Mouse (Mus musculus): ENCODE measurements around the gene Tanc2. TPM values are rescaled to one million over a fixed set of nuclear protein-coding genes. Genes with fewer than 3 reads are reported as not detected.

Tanc2 gene
- total and polyA plus RNA-seq, 3 experiments: 0.04 to 0.18 TPM; not detected in 1

GRCm38 (mm10) chr11:105823759-105824158, 234.0 kb downstream of the Tanc2 start:
- Histone ChIP-seq H3K9me3 (replicated peaks; ENCODE audit: insufficient read depth, low read length) (no peaks in the 10 kb centered on the region), H3K9ac (ENCODE audit: control insufficient read depth, low read depth, low read length, poor library complexity, severe bottlenecking) (no peak overlapping the region), H3K27me3 (ENCODE audit: control insufficient read depth in 1 of 2, insufficient read depth in 2 of 2, low read length in 2 of 2) (peaks cover 15 to 50% of the 10 kb centered on the region in 2 experiments), H3K36me3 (ENCODE audit: control insufficient read depth in 1 of 2, insufficient read depth in 2 of 2, low read length in 2 of 2) (no peaks in the 10 kb centered on the region), H3K4me1 (ENCODE audit: control insufficient read depth in 1 of 2, insufficient read depth in 2 of 2, low read length in 2 of 2) (no peaks in the 10 kb centered on the region), H3K27ac (ENCODE audit: control insufficient read depth, low read depth, low read length) (no peak overlapping the region), H3K79me2 (ENCODE audit: control insufficient read depth, insufficient read depth, low read length, poor library complexity) (no peaks in the 10 kb centered on the region), H3K4me3 (ENCODE audit: control insufficient read depth in 1 of 2, insufficient read depth in 1 of 2, low read depth in 2 of 2, low read length in 2 of 2) (no peak overlapping the region)
- TF ChIP-seq CHD1 (IDR thresholded peaks at IDR 0.05; ENCODE audit: low read depth, low read length): no peak
- TF ChIP-seq SMC3 (IDR thresholded peaks at IDR 0.05; ENCODE audit: low read depth, low read length): no peak
- TF ChIP-seq MAX (IDR thresholded peaks at IDR 0.05; ENCODE audit: low read length): no peak
- TF ChIP-seq JUND (IDR thresholded peaks at IDR 0.05; ENCODE audit: low read depth, low read length): no peak
- no peak for TF ChIP-seq POLR2A (IDR thresholded peaks at IDR 0.05; ENCODE audit: control insufficient read depth in 1 of 2, insufficient read depth in 1 of 2, low read depth in 1 of 2, low read length in 2 of 2, poor library complexity in 1 of 2)
- no peak for TF ChIP-seq EP300 (IDR thresholded peaks at IDR 0.05; ENCODE audit: low read depth in 1 of 2, low read length in 2 of 2)
- TF ChIP-seq MAFK (IDR thresholded peaks at IDR 0.05; ENCODE audit: borderline replicate concordance, low read depth, low read length): no peak
- TF ChIP-seq TCF12 (IDR thresholded peaks at IDR 0.05; ENCODE audit: low read depth, low read length): no peak
- no peak for TF ChIP-seq MYC (IDR thresholded peaks at IDR 0.05; ENCODE audit: low read depth, low read length)
- TF ChIP-seq BHLHE40 (IDR thresholded peaks at IDR 0.05; ENCODE audit: borderline replicate concordance, low read depth, low read length): no peak
- TF ChIP-seq TBP (IDR thresholded peaks at IDR 0.05; ENCODE audit: low read depth, low read length): no peak
- TF ChIP-seq POLR2AphosphoS5 (IDR thresholded peaks at IDR 0.05; ENCODE audit: borderline replicate concordance, low read depth, low read length): no peak
- TF ChIP-seq ZMIZ1 (IDR thresholded peaks at IDR 0.05; ENCODE audit: low read depth, low read length): no peak
- no peak for TF ChIP-seq MEF2A (IDR thresholded peaks at IDR 0.05; ENCODE audit: extremely low read depth, insufficient replicate concordance, low read depth, low read length, poor library complexity, severe bottlenecking)
- no peak for TF ChIP-seq CHD2 (IDR thresholded peaks at IDR 0.05; ENCODE audit: low read length)
- TF ChIP-seq POLR2AphosphoS2 (IDR thresholded peaks at IDR 0.05; ENCODE audit: low read length): no peak
- DNase-seq (ENCODE audit: low read depth, low spot score): no peak

GRCm38 (mm10) chr11:105828175-105828574, 238.4 kb downstream of the Tanc2 start:
- Histone ChIP-seq H3K27me3 (ENCODE audit: control insufficient read depth in 1 of 2, insufficient read depth in 2 of 2, low read length in 2 of 2) (peaks cover 16 to 45% of the 10 kb centered on the region in 2 experiments), H3K27ac (ENCODE audit: control insufficient read depth, low read depth, low read length) (no peak overlapping the region), H3K4me3 (ENCODE audit: control insufficient read depth in 1 of 2, insufficient read depth in 1 of 2, low read depth in 2 of 2, low read length in 2 of 2) (no peak overlapping the region), H3K9ac (ENCODE audit: control insufficient read depth, low read depth, low read length, poor library complexity, severe bottlenecking) (no peak overlapping the region), H3K79me2 (ENCODE audit: control insufficient read depth, insufficient read depth, low read length, poor library complexity) (no peaks in the 10 kb centered on the region), H3K36me3 (ENCODE audit: control insufficient read depth in 1 of 2, insufficient read depth in 2 of 2, low read length in 2 of 2) (no peaks in the 10 kb centered on the region), H3K9me3 (replicated peaks; ENCODE audit: insufficient read depth, low read length) (no peaks in the 10 kb centered on the region), H3K4me1 (ENCODE audit: control insufficient read depth in 1 of 2, insufficient read depth in 2 of 2, low read length in 2 of 2) (no peaks in the 10 kb centered on the region)
- no peak for DNase-seq (ENCODE audit: low read depth, low spot score)
- TF ChIP-seq SMC3 (IDR thresholded peaks at IDR 0.05; ENCODE audit: low read depth, low read length) (no peak), BHLHE40 (IDR thresholded peaks at IDR 0.05; ENCODE audit: borderline replicate concordance, low read depth, low read length) (no peak), POLR2AphosphoS2 (IDR thresholded peaks at IDR 0.05; ENCODE audit: low read length) (no peak), USF2 (IDR thresholded peaks at IDR 0.05; ENCODE audit: borderline replicate concordance in 1 of 2, insufficient read depth in 1 of 2, low read depth in 1 of 2, low read length in 2 of 2) (no peak), GABPA (IDR thresholded peaks at IDR 0.05; ENCODE audit: low read depth, low read length) (no peak), MAZ (IDR thresholded peaks at IDR 0.05; ENCODE audit: low read depth, low read length) (no peak), HCFC1 (IDR thresholded peaks at IDR 0.05; ENCODE audit: low read depth, low read length) (no peak), UBTF (IDR thresholded peaks at IDR 0.05; ENCODE audit: borderline replicate concordance, insufficient read depth, low read depth, low read length) (no peak), JUND (IDR thresholded peaks at IDR 0.05; ENCODE audit: low read depth, low read length) (no peak), MAFK (IDR thresholded peaks at IDR 0.05; ENCODE audit: borderline replicate concordance, low read depth, low read length) (no peak), NRF1 (IDR thresholded peaks at IDR 0.05; ENCODE audit: insufficient read depth, low read depth, low read length, poor library complexity, severe bottlenecking) (no peak)

Data from MEL (cell line).